Mouse (Mus musculus) intestine, postnatal 0 days (tissue): ENCODE measurements around the gene Shank3. TPM values are rescaled to one million over a fixed set of nuclear protein-coding genes. Genes with fewer than 3 reads are reported as not detected.

Source experiments
- ATAC-seq: fragments of 200-750 bp; cut with Nextera tagmentation; 2 replicates; pipeline ENCODE4 v1.8.0; 2017; ENCODE audit warnings: mild to moderate bottlenecking, moderate TSS enrichment, moderate library complexity
- H3K27ac ChIP-seq: fragments of 300-500 bp; sonication (generic); 2 replicates; pipeline ENCODE4 v1.5.1; 2014; ENCODE audit warnings: mild to moderate bottlenecking, low read depth, low read length, moderate library complexity
- H3K27me3 ChIP-seq: fragments of 300-500 bp; sonication (generic); replicated peaks from 2 replicates; pipeline ENCODE4 v1.6.1; 2014; ENCODE audit warnings: low read length, mixed read lengths; ENCODE audit not compliant: control insufficient read depth, insufficient read depth
- H3K36me3 ChIP-seq: fragments of 300-500 bp; sonication (generic); 2 replicates; pipeline ENCODE4 v1.6.1; 2014; ENCODE audit warnings: mild to moderate bottlenecking, moderate library complexity; ENCODE audit not compliant: control insufficient read depth, insufficient read depth
- H3K4me1 ChIP-seq: fragments of 300-500 bp; sonication (generic); replicated peaks from 2 replicates; pipeline ENCODE4 v1.6.1; 2014; ENCODE audit warnings: antibody characterized with exemption, low read length, mixed read lengths; ENCODE audit not compliant: control insufficient read depth, insufficient read depth
- H3K4me2 ChIP-seq: fragments of 300-500 bp; sonication (generic); replicated peaks from 2 replicates; pipeline ENCODE4 v1.6.1; 2014; ENCODE audit warnings: low read depth, mild to moderate bottlenecking, moderate library complexity
- H3K4me3 ChIP-seq: fragments of 300-500 bp; sonication (generic); 2 replicates; pipeline ENCODE4 v1.5.1; 2014; ENCODE audit warnings: low read depth, low read length
- H3K9ac ChIP-seq: fragments of 300-500 bp; sonication (generic); 2 replicates; pipeline ENCODE4 v1.6.1; 2014; ENCODE audit warnings: mild to moderate bottlenecking, low read depth, low read length
- H3K9me3 ChIP-seq: fragments of 300-500 bp; sonication (generic); 2 replicates; pipeline ENCODE4 v1.6.1; 2016; ENCODE audit warnings: mixed run types; ENCODE audit not compliant: control insufficient read depth
- CTCF ChIP-seq: sonication (generic); IDR thresholded peaks from 2 replicates; pipeline ENCODE4 v1.5.1; 2016; ENCODE audit warnings: low read depth, mild to moderate bottlenecking, control low read depth, antibody characterized with exemption, moderate library complexity
- WGBS: fragments of 180-500 bp; shearing (Covaris S2); extraction: QIAGEN DNeasy Blood & Tissue Kit; methylation state at CpG from one replicate; pipeline ENCODE4 v1.1.7; 2014; 5-methylcytosine and 5-hydroxymethylcytosine counted together
- polyA plus RNA-seq: library from polyadenylated mRNA; unstranded; fragments of >200 nt; fragmentation: Nextera tagmentation; extraction: Ambion mirVana; gene quantifications from 2 replicates; pipeline ENCODE4 v1.2.1, GENCODE M21; 2015

Gene Shank3
- polyA plus RNA-seq, 1 experiment from 2014 or later = 0.51 TPM

GRCm38 (mm10) chr15:89591723-89592455 lies 92.5 kb downstream of the Shank3 start, which contains the start of gene Rabl2:
Rabl2 (minus strand) TSS chr15:89591923.
- no peaks in the 10 kb centered on the region for H3K27me3 ChIP-seq
- peak within 1 kb of the TSS; percentile 71 for H3K4me3 ChIP-seq
- no peaks in the 10 kb centered on the region; the same call in 1 of the 2 replicates for H3K4me1 ChIP-seq
- H3K36me3 ChIP-seq = peaks cover 11% of the 10 kb centered on the region; the same call in 1 of the 2 replicates
- WGBS = under 1% methylated on average over 35 of the region's 35 CpGs
- peak; percentile 94 for ATAC-seq
- H3K4me2 ChIP-seq = peak within 1 kb of the TSS; percentile 74
- H3K27ac ChIP-seq = no peak within 1 kb of the TSS
- H3K9ac ChIP-seq = peak within 1 kb of the TSS; percentile 72
- no peak for TF ChIP-seq CTCF
- no peaks in the 10 kb centered on the region for H3K9me3 ChIP-seq

GRCm38 (mm10) chr15:89592548-89592947 lies 93.1 kb downstream of the Shank3 start:
- no peak overlapping the region for H3K9ac ChIP-seq
- no peaks in the 10 kb centered on the region; the same call in 1 of the 2 replicates for H3K4me1 ChIP-seq
- TF ChIP-seq CTCF = no peak
- ATAC-seq = no peak
- H3K27me3 ChIP-seq = no peaks in the 10 kb centered on the region
- 44% methylated on average over 4 of the region's 4 CpGs for WGBS
- H3K27ac ChIP-seq = no peak overlapping the region
- peaks cover 6% of the 10 kb centered on the region; the same call in 1 of the 2 replicates for H3K36me3 ChIP-seq
- no peak overlapping the region; the same call in 1 of the 2 replicates for H3K4me2 ChIP-seq
- H3K9me3 ChIP-seq = no peaks in the 10 kb centered on the region
- H3K4me3 ChIP-seq = no peak overlapping the region

- no peaks in the 10 kb centered on the region for H3K4me1 ChIP-seq
- no peak overlapping the region for H3K27ac ChIP-seq
- H3K36me3 ChIP-seq = no peaks in the 10 kb centered on the region
- no peak overlapping the region for H3K4me2 ChIP-seq
- WGBS = 70% methylated on average over 12 of the region's 12 CpGs
- no peaks in the 10 kb centered on the region for H3K9me3 ChIP-seq
- TF ChIP-seq CTCF = peak; percentile 31
- H3K27me3 ChIP-seq = no peaks in the 10 kb centered on the region
- ATAC-seq = no peak
- H3K9ac ChIP-seq = no peak overlapping the region
- H3K4me3 ChIP-seq = no peak overlapping the region
Measured at GRCm38 (mm10) chr15:89605822-89606570, 106.6 kb downstream of the Shank3 start.

- WGBS = 82% methylated on average over 8 of the region's 8 CpGs
- Histone ChIP-seq H3K9ac (no peak overlapping the region), H3K27ac (no peak overlapping the region), H3K9me3 (no peaks in the 10 kb centered on the region), H3K4me2 (no peak overlapping the region), H3K36me3 (no peaks in the 10 kb centered on the region), H3K4me1 (no peaks in the 10 kb centered on the region), H3K4me3 (no peak overlapping the region), H3K27me3 (no peaks in the 10 kb centered on the region)
- ATAC-seq = no peak
- no peak for TF ChIP-seq CTCF
Measured at GRCm38 (mm10) chr15:89607480-89607879, 108.1 kb downstream of the Shank3 start.

- 80% methylated on average over 9 of the region's 9 CpGs for WGBS
- no peak for TF ChIP-seq CTCF
- no peak overlapping the region for H3K4me3 ChIP-seq
- H3K4me1 ChIP-seq = no peaks in the 10 kb centered on the region
- H3K27ac ChIP-seq = no peak overlapping the region
- no peak overlapping the region for H3K4me2 ChIP-seq
- ATAC-seq = no peak
- no peaks in the 10 kb centered on the region for H3K9me3 ChIP-seq
- no peaks in the 10 kb centered on the region for H3K27me3 ChIP-seq
- no peaks in the 10 kb centered on the region for H3K36me3 ChIP-seq
- H3K9ac ChIP-seq = no peak overlapping the region
Measured at GRCm38 (mm10) chr15:89607888-89608287, 108.5 kb downstream of the Shank3 start.

Other genes with a start within 250 kb of the Shank3 start
- 22.2 and 24.2 TPM in 2 replicates for gene Sbf1, start 184.3 kb upstream of the Shank3 start, polyA plus RNA-seq
- 0.14 TPM in 1 of 2 replicates, not detected in the other for gene Adm2, start 176.9 kb upstream of the Shank3 start, polyA plus RNA-seq
- gene Miox, start 165.2 kb upstream of the Shank3 start, polyA plus RNA-seq = not detected in 2 replicates
- gene Lmf2, start 144.0 kb upstream of the Shank3 start, polyA plus RNA-seq = 19.1 and 20.5 TPM in 2 replicates
- gene Ncaph2, start 143.9 kb upstream of the Shank3 start, polyA plus RNA-seq = 55.2 and 65.2 TPM in 2 replicates
- 14.6 and 18.0 TPM in 2 replicates for gene Sco2, start 125.8 kb upstream of the Shank3 start, polyA plus RNA-seq
- gene Tymp, start 122.6 kb upstream of the Shank3 start, polyA plus RNA-seq = 3.6 and 4.8 TPM in 2 replicates
- 2.1 and 3.2 TPM in 2 replicates for gene Odf3b, start 120.3 kb upstream of the Shank3 start, polyA plus RNA-seq
- gene Klhdc7b, start 114.7 kb upstream of the Shank3 start, polyA plus RNA-seq = not detected in 2 replicates
- gene Syce3, start 89.1 kb upstream of the Shank3 start, polyA plus RNA-seq = 3.4 and 5.0 TPM in 2 replicates
- 0.43 and 0.46 TPM in 2 replicates for gene Cpt1b, start 73.8 kb upstream of the Shank3 start, polyA plus RNA-seq
- 1.1 and 1.3 TPM in 2 replicates for gene C730034F03Rik, start 70.0 kb upstream of the Shank3 start, polyA plus RNA-seq
- not detected in 2 replicates for gene Gm44502, start 69.9 kb upstream of the Shank3 start, polyA plus RNA-seq
- gene Chkb, start 69.7 kb upstream of the Shank3 start, polyA plus RNA-seq = 85.8 and 92.3 TPM in 2 replicates
- gene Mapk8ip2, start 45.7 kb upstream of the Shank3 start, polyA plus RNA-seq = 1.9 and 2.0 TPM in 2 replicates
- gene Arsa, start 22.2 kb upstream of the Shank3 start, polyA plus RNA-seq = 32.0 and 36.2 TPM in 2 replicates
- gene Acr, start 68.7 kb downstream of the Shank3 start, polyA plus RNA-seq = 0.10 and 0.14 TPM in 2 replicates
- gene Rabl2, start 92.3 kb downstream of the Shank3 start, polyA plus RNA-seq = 7.1 and 7.6 TPM in 2 replicates